Mouse (Mus musculus): ENCODE results near the gene Bcat2.

DNA sequence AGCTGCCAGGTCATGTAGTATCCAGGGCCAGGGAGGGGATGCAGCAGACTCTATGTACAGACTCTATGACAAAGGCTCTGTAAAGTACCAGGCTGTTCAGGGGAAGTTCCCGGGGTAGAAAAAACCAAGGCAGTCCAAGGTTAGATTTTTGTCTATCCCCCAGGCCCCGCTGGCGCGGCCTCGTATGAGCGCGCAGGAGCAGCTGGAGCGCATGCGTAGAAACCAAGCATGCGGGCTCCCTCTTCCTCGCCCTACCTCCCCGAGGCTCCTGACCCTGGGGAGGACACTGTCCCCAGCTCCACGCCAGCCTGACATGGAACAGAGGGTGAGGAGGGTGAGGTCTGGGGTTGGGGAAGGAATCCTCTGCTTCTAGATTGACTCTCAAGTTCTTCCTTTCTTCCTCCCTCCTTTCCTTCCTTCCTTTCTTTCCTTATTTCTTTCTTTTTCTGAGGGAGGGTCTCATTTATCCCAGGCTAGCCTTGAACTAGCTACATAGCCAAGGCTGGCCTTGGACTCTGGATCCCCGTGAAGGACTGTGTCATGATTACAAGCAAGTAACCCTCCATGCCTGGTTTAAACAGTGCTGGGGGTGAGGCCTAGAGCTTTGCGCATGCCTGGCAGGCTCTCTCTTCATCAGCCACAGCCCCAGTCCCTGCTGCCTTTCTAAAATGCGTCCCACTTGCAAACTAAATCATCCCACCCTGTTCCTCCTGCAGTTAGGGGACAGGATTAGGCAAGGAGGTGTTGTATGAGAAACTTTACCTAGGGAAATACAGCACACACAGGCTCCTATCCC, 20.1 kb upstream of the Bcat2 start:
- TF ChIP-seq CTCF (IDR thresholded peaks at IDR 0.05; ENCODE audit: low read depth, low read length): no peak
- no peak for TF ChIP-seq POLR2A (IDR thresholded peaks at IDR 0.05; ENCODE audit: extremely low read depth, insufficient read depth, low read length)

Data from liver, adult 2 months (tissue).